Mouse (Mus musculus): ENCODE results near the gene Ltbr. TPM values are rescaled to one million over a fixed set of nuclear protein-coding genes. Genes with fewer than 3 reads are reported as not detected.

Gene Ltbr
- polyA plus RNA-seq, 1 experiment: 8.0 TPM

DNA sequence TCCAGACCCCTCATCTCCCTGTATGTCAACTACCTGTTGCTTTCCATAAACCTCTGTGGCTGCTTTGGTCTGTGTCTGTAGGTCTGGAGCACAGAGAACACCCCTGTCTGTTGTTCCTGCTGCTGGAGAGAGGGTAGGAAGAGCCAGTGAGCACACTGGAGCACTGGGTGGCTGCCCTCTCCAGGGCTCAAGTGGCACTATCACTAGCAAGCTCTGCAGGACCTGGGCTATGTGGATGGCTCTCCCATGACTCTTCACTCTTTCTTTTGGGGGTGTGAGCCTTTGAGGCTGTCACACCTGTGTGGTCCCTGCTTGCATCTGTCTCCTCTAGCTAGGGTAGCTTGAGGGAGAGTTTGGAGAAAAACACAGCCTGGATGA lies 6.2 kb upstream of the Ltbr start:
- Histone ChIP-seq H3K4me1 (ENCODE audit: control insufficient read depth, insufficient read depth, low read length) (no peaks in the 10 kb centered on the region), H3K36me3 (ENCODE audit: control insufficient read depth, insufficient read depth, low read length, poor library complexity, severe bottlenecking) (no peaks in the 10 kb centered on the region), H3K4me3 (ENCODE audit: low read depth, low read length) (no peak overlapping the region), H3K27me3 (ENCODE audit: control insufficient read depth, insufficient read depth, low read length, poor library complexity, severe bottlenecking) (no peaks in the 10 kb centered on the region), H3K27ac (ENCODE audit: insufficient read depth, low read length) (no peak overlapping the region), H3K9ac (ENCODE audit: low read depth, poor library complexity, severe bottlenecking) (no peak overlapping the region), H3K9me3 (replicated peaks; ENCODE audit: control insufficient read depth, insufficient read depth, low read length, poor library complexity, severe bottlenecking) (no peaks in the 10 kb centered on the region)
- TF ChIP-seq CTCF (IDR thresholded peaks at IDR 0.05; ENCODE audit: low read depth, low read length) (no peak), POLR2A (IDR thresholded peaks at IDR 0.05; ENCODE audit: insufficient read depth, low read length) (no peak), EP300 (IDR thresholded peaks at IDR 0.05; ENCODE audit: insufficient read depth, low read depth, low read length) (no peak)

DNA sequence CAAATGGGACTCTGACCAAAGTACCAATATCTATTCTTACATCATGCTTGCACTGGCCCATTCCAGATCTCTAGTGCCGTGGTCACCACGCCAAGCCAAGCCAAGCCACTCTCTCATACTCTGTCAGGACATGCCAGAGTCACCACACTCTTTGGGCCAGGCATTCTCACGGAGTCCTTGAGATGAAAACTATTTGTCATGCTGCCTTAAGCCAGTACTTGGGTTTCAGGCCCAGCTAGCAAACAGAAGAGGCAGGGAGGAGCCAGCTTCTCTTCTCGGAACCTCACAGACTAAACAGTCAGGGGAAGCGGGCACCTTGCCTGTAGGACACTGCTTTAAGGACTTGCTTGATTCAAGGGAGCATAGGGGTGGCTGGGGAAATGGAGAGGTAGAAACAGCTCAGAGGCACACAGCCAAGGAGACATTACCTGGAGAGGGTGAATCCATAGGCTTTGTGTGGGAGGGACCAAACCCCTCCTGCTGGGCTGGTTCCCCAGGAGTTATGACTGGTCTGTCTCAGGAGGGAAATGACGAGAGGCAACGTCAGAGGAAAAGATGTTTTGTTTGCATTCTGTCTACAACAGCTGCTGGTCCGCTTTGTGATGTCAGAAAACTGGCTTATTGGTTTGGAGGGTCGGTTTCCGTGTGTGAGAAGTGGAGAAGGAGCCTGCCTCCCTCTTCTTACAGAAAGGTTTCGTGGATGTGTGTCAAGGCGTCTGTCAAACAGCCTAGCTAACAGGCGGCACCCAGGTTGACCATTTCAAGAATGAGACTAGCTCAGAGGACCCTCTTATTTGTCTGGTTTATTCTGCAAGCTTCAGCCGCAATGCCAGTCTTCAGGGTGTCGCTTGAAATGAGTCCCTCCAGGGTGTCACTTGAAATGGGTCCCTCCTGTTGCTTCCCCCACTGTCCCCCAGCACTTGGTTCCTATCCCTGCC lies 5.6 kb upstream of the Ltbr start:
- Histone ChIP-seq H3K4me3 (ENCODE audit: low read depth, low read length) (no peak overlapping the region), H3K27ac (ENCODE audit: insufficient read depth, low read length) (no peak overlapping the region), H3K4me1 (ENCODE audit: control insufficient read depth, insufficient read depth, low read length) (peaks cover 2% of the 10 kb centered on the region), H3K36me3 (ENCODE audit: control insufficient read depth, insufficient read depth, low read length, poor library complexity, severe bottlenecking) (no peaks in the 10 kb centered on the region), H3K27me3 (ENCODE audit: control insufficient read depth, insufficient read depth, low read length, poor library complexity, severe bottlenecking) (no peaks in the 10 kb centered on the region), H3K9ac (ENCODE audit: low read depth, poor library complexity, severe bottlenecking) (no peak overlapping the region), H3K9me3 (replicated peaks; ENCODE audit: control insufficient read depth, insufficient read depth, low read length, poor library complexity, severe bottlenecking) (no peaks in the 10 kb centered on the region)
- TF ChIP-seq POLR2A (IDR thresholded peaks at IDR 0.05; ENCODE audit: insufficient read depth, low read length): no peak
- TF ChIP-seq CTCF (IDR thresholded peaks at IDR 0.05; ENCODE audit: low read depth, low read length): no peak
- TF ChIP-seq EP300 (IDR thresholded peaks at IDR 0.05; ENCODE audit: insufficient read depth, low read depth, low read length): no peak

DNA sequence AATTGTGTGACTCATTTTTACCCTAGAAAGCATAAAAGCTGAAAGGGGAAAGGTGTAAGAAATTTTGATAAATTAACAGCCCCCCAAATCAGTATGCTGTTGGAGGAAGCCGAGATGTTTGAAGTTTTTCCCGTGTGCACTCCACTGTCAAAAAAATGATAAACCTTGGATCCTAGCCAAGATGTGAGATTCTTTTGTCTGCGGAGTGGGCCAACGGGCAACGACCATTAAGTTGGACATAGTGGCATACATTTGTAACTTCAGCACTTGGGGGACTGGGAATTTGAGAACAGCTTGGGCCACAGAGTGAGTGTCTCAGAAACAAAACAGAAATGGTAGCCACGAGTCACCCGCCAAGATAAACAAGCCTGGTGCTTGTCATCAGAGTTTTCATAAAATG lies 3.4 kb upstream of the Ltbr start:
- no peak for TF ChIP-seq CTCF (IDR thresholded peaks at IDR 0.05; ENCODE audit: low read depth, low read length)
- no peak for TF ChIP-seq POLR2A (IDR thresholded peaks at IDR 0.05; ENCODE audit: insufficient read depth, low read length)
- Histone ChIP-seq H3K27ac (ENCODE audit: insufficient read depth, low read length) (no peak overlapping the region), H3K27me3 (ENCODE audit: control insufficient read depth, insufficient read depth, low read length, poor library complexity, severe bottlenecking) (no peaks in the 10 kb centered on the region), H3K4me3 (ENCODE audit: low read depth, low read length) (no peak overlapping the region), H3K36me3 (ENCODE audit: control insufficient read depth, insufficient read depth, low read length, poor library complexity, severe bottlenecking) (no peaks in the 10 kb centered on the region), H3K9me3 (replicated peaks; ENCODE audit: control insufficient read depth, insufficient read depth, low read length, poor library complexity, severe bottlenecking) (no peaks in the 10 kb centered on the region), H3K9ac (ENCODE audit: low read depth, poor library complexity, severe bottlenecking) (no peak overlapping the region), H3K4me1 (ENCODE audit: control insufficient read depth, insufficient read depth, low read length) (peaks cover 5% of the 10 kb centered on the region)

DNA sequence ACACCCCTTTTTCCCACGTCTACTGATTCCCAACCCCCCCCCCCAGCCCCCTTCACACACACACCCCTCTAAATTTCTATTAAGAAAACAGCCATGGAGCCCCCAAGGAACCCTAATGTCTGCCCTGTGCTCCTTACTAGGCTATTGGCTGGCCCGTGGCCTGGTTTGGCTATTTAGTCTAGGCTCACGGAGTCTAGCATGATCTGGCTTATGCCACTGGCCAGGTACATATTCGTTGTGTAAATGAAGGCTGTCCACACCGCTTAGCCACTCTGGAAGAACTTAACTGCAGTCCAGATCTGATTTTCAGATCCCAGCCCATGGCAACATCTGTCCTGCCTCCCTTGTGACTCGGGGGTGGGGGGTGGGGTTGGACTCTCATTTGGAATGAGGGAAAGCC lies 1.1 kb upstream of the Ltbr start:
- Histone ChIP-seq H3K9me3 (replicated peaks; ENCODE audit: control insufficient read depth, insufficient read depth, low read length, poor library complexity, severe bottlenecking) (no peaks in the 10 kb centered on the region), H3K36me3 (ENCODE audit: control insufficient read depth, insufficient read depth, low read length, poor library complexity, severe bottlenecking) (no peaks in the 10 kb centered on the region), H3K4me1 (ENCODE audit: control insufficient read depth, insufficient read depth, low read length) (peaks cover 5% of the 10 kb centered on the region), H3K27me3 (ENCODE audit: control insufficient read depth, insufficient read depth, low read length, poor library complexity, severe bottlenecking) (no peaks in the 10 kb centered on the region), H3K27ac (ENCODE audit: insufficient read depth, low read length) (no peak overlapping the region), H3K4me3 (ENCODE audit: low read depth, low read length) (no peak overlapping the region), H3K9ac (ENCODE audit: low read depth, poor library complexity, severe bottlenecking) (no peak overlapping the region)
- no peak for TF ChIP-seq EP300 (IDR thresholded peaks at IDR 0.05; ENCODE audit: insufficient read depth, low read depth, low read length)
- TF ChIP-seq POLR2A (IDR thresholded peaks at IDR 0.05; ENCODE audit: insufficient read depth, low read length): no peak
- no peak for TF ChIP-seq CTCF (IDR thresholded peaks at IDR 0.05; ENCODE audit: low read depth, low read length)

DNA sequence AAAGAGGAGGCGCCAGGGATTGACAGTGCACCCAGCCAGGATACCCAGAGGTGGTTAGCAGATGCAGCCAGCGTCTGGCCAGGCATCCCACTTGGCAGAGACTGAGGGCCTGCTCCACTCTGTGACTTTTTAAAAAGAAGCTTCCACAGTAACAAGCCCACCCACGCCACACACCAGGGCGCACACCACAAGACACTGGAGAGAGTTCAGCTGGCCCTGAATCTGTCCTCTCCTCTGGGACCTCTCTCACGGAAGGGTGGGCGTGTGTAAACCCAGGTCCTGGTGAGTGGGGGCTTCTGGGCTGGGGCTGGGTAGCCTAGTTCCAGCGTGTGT lies 512 bp upstream of the Ltbr start:
- Histone ChIP-seq H3K27ac (ENCODE audit: insufficient read depth, low read length) (no peak overlapping the region), H3K4me1 (ENCODE audit: control insufficient read depth, insufficient read depth, low read length) (peaks cover 5% of the 10 kb centered on the region), H3K9me3 (replicated peaks; ENCODE audit: control insufficient read depth, insufficient read depth, low read length, poor library complexity, severe bottlenecking) (no peaks in the 10 kb centered on the region), H3K36me3 (ENCODE audit: control insufficient read depth, insufficient read depth, low read length, poor library complexity, severe bottlenecking) (no peaks in the 10 kb centered on the region), H3K4me3 (ENCODE audit: low read depth, low read length) (peak overlapping the region; percentile 6), H3K9ac (ENCODE audit: low read depth, poor library complexity, severe bottlenecking) (peak overlapping the region; percentile 45), H3K27me3 (ENCODE audit: control insufficient read depth, insufficient read depth, low read length, poor library complexity, severe bottlenecking) (no peaks in the 10 kb centered on the region)
- TF ChIP-seq CTCF (IDR thresholded peaks at IDR 0.05; ENCODE audit: low read depth, low read length) (no peak), EP300 (IDR thresholded peaks at IDR 0.05; ENCODE audit: insufficient read depth, low read depth, low read length) (no peak), POLR2A (IDR thresholded peaks at IDR 0.05; ENCODE audit: insufficient read depth, low read length) (no peak)

DNA sequence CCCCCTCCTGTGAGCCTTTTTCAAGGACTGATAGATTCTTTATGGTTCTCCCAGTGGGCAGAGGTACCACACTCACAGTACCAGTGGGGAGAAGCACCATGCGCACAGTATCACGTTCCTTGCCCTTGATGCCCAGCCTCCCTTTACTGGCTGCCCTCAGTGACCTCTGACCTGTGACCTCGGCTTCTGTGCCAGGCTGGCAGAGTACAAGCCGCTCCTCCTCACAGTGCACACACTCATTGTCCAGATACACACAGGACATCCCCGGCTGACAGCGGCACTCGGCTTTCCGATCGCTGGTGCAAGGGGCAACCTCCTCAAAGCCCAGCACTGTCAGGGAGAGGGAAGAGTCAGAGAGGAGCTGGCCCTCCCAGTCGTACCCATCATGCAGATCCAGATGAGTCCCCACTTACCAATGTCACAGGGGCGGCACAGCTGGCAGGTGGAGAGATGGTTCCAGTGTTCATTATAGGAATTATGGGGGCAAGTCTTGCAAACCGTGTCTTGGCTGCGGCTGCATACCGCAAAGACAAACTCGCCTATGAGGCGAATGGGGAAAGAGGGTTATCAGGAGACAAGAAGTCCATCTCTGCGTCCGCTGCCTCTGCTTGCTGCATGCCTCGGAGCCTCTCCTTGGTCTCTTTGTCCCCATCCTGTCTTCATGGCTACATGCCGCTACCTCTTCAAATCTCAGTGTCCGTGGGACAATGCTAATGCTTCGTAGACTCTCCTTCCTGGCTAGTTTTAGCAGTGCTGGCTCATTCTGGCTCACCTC lies 917 bp downstream of the Ltbr start:
- H3K9ac ChIP-seq (ENCODE audit: low read depth, poor library complexity, severe bottlenecking): no peak overlapping the region
- peak overlapping the region; percentile 27 for H3K4me3 ChIP-seq (ENCODE audit: low read depth, low read length)
- H3K27ac ChIP-seq (ENCODE audit: insufficient read depth, low read length): no peak overlapping the region
- H3K36me3 ChIP-seq (ENCODE audit: control insufficient read depth, insufficient read depth, low read length, poor library complexity, severe bottlenecking): no peaks in the 10 kb centered on the region
- H3K9me3 ChIP-seq (replicated peaks; ENCODE audit: control insufficient read depth, insufficient read depth, low read length, poor library complexity, severe bottlenecking): no peaks in the 10 kb centered on the region
- TF ChIP-seq EP300 (IDR thresholded peaks at IDR 0.05; ENCODE audit: insufficient read depth, low read depth, low read length) (no peak), POLR2A (IDR thresholded peaks at IDR 0.05; ENCODE audit: insufficient read depth, low read length) (no peak), CTCF (IDR thresholded peaks at IDR 0.05; ENCODE audit: low read depth, low read length) (no peak)
- H3K27me3 ChIP-seq (ENCODE audit: control insufficient read depth, insufficient read depth, low read length, poor library complexity, severe bottlenecking): no peaks in the 10 kb centered on the region
- H3K4me1 ChIP-seq (ENCODE audit: control insufficient read depth, insufficient read depth, low read length): peaks cover 5% of the 10 kb centered on the region
